Mouse (Mus musculus) kidney, postnatal 4 days (tissue): ENCODE measurements at regions not wholly inside any gene's neighbourhood (a gene's known extent, or its start where the extent isn't known, plus 50 kb on each side); places are given as distances from the start of the nearest gene placed in this dataset.

Experiments
- DNase-seq, 2 experiments: peaks; one replicate each; pipeline ENCODE4 v3.0.0; 2021; ENCODE audit warnings: mixed read lengths in 2 of 2

DNA sequence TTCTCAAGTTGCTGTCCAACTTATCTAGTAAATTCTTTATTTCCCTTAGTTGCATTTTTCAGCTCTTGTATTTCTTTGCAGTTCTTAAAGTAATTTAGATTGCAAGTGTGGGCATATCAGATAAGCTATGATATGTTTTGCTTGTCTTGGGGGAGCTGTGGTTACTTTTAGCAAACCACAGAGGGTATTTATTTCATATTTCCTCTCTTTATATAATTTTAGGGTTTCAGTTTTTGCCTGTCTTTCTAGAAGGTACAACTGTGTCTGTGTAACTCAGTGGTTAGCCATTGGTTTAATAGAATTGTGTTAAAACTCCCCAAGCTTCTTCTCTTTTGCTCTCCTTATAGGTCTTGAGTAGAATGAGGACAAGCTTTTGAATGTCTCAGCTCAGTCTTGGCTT, 109.7 kb upstream of the Sp4 start:
- DNase-seq, result no peak

GRCm38 (mm10) chr12:118405135-118405534, 103.9 kb upstream of the Sp4 start:
- no peak for DNase-seq

- no peak for DNase-seq
Observed at GRCm38 (mm10) chr12:118404171-118404570, 102.9 kb upstream of the Sp4 start.

GRCm38 (mm10) chr12:118403519-118404087, 102.4 kb upstream of the Sp4 start:
- DNase-seq, result no peak

DNA sequence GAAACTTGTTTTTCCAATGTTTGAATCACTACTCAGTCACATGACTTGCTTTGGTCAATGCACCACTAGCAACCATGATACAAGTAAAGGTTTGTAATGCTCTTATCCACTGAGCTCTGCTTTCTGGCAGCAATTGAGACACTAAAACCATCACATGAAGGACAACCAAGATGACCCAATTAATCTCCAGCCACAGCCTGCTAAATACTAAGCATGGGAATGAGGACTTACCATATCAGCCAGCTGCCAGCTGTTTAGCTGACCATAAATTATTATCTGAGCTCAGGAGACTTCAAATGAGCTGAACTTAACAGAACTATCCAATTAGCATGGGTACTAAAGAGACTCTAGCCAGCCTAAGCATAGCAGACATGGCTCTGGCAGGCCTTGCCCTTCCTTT, 100.1 kb upstream of the Sp4 start:
- no peak for DNase-seq

- no peak for DNase-seq
Observed at GRCm38 (mm10) chr12:118391654-118392053, 90.4 kb upstream of the Sp4 start.

DNA sequence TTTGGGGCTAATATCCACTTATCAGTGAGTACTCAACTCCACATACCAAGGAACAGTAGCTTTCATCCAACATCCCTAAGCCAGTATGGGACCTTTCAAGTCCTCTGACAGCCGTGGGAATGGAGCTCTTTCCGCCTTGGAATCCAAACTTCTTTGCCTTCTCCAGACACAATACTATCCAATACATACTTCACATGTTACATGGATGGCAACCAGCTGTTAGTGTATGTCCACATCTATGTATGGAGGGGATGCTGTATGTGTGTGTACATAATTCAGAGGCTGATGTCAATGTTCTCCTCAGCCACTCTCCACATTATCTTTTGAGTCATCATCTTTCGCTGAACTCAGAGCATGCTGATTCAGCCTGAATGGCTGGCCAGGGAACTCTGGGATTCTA, 79.8 kb upstream of the Sp4 start:
- no peak for DNase-seq

GRCm38 (mm10) chr12:118377898-118378297, 76.7 kb upstream of the Sp4 start:
- DNase-seq, result no peak

DNA sequence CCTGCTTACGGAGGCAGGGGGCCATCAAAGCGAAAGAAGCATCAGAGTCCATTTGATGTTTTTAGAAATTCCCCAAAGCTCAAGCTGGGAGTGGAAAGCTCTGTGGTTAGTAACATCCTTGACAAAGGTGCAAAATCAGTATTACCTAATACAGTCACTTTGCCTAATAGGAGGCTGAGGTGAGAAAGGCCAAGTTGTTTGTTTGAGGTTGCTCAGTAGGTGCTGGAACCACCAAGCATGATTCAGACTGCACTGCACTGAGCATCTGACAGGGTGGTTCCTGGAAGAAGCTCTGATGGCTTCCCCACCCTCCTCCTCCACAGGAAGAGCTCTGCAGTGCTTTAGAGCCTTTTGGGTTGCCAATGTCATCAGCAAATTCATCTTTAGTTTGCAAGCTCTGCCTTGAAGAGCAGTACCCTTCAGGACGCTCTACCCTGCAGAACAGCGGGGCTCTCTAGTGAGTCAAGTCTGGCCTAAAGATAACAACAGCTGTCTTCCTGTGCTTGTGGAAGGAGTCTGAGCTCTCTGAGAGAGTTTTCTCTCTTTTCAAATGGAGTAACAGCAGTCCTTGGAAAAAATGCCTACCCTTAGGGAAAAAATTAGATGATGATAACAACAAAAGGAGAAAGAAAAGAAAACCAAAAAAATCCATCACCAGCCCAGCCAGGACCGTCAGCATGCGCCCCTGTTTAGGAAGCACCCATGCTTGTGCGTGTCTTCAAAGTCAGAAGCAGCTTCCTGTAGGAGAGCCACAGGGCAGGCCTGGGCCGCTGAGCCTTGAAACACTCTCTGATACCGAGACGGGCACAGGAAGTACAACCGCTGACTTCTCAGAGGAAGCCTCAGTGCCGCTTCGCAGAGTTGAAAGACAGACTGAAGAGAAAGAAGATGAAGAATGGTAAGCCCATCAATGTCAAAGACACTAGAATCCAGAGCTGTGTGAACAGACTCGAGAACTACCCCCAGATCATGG, 75.6 kb upstream of the Sp4 start:
- DNase-seq, result peak; percentile 2 to 8

DNA sequence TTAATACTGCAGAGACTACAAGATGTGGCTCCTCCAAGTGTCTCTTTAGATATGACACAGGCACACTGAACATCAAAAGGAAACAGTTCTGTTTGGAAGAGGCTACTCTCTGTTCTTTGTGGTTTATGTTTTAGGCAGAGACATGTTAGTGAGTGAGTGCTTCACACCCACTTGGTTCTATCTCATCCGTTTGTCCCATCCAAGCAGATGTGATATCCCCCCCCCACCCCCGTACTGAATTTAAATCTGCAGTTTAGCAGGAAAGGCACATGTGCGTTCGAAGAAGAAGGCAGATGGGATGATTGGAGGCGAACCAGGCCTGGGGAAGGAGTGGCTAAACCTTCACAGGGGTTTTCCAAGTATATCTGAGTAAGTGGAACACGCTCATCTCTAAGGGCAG, 72.0 kb upstream of the Sp4 start:
- no peak for DNase-seq

GRCm38 (mm10) chr12:118371905-118372304, 70.7 kb upstream of the Sp4 start:
- no peak for DNase-seq

DNA sequence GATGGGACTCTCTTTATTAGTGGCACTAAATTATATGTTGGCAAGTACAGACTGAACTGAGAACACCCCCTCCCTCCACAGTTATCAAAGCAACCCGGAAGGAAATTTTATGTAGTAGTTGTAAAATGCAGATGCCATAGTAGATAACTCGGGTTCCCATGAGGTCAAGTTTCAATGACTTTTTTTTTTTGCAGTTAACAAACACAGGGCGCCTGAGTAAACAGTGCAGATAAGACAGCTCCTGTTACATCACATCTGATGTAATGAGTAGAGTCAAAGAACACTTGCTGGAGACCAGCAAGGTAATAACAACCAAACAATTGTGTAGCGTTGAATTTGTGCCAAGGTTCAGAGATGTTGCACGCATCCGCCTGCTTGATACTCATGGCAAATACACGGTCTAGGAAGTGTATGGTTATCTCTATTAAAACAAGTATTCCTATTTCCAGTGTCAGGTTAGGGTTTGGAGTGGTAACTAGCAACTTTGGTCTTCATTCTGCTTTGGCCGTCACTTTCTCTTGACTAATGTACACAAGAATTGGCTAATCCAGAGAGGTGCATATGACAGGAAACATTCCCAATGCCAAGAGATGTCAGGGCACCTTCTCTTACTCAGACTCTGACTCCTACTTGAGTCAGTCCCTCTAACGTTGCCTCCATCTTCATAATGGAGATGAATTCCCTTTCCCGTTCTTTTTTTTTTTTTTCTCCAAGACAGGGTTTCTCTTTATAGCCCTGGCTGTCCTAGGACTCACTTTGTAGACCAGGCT, 66.3 kb upstream of the Sp4 start:
- no peak for DNase-seq

DNA sequence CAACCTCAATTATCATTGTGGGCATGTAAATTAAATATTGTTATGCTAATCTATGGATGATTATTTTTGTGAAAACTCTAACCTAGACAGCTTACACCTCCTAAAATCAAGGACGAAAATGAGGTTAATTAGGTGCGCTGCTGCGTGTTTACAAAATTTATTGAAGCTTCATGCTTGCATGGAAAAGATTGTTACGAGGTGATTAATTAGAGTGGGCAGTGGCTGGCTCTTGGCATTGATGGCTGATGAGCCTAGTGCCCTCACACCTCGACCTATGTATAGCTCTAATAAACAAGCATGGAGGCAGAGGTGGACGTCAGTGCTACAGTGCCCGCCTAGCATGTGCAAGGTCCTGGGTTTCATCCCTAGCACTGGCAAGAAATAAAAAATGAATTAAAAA, 51.6 kb upstream of the Sp4 start:
- DNase-seq, result no peak

DNA sequence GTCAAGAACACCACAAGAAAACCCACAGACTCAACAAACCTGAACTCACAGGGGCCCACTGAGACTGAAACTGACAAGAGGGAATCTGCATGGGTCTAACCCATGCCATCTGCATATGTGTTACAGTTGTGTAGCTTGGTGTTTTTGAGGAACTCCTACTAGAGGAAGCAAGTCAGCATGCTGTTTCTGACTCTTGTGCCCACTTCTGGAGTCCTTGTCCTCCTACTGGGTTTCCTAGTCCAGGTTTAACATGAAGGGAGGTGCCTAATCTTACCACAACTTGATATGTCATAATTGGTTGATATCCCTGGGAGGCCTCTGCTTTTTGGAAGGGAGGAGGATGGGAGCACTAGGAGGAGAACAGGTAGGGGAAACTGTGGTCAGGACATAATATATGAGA, 50.2 kb upstream of the Sp4 start:
- DNase-seq, result no peak
